Mouse (Mus musculus) G1E (cell line): ENCODE measurements around the gene Jmjd1c.

Experiments
- CTCF ChIP-seq: IDR thresholded peaks from 2 replicates; pipeline ENCODE4 v1.5.1; 2012; ENCODE audit warnings: low read depth, low read length, inconsistent platforms, mixed read lengths
- GATA1 ChIP-seq: IDR thresholded peaks from 2 replicates; pipeline ENCODE4 v1.6.1; 2012; ENCODE audit warnings: borderline replicate concordance, low read length, inconsistent platforms, mixed read lengths
- GATA2 ChIP-seq: IDR thresholded peaks from 2 replicates; pipeline ENCODE4 v1.6.1; 2012; ENCODE audit warnings: low read depth, low read length, inconsistent platforms, borderline replicate concordance
- POLR2AphosphoS5 ChIP-seq: IDR thresholded peaks from 2 replicates; pipeline ENCODE4 v1.6.1; 2012; ENCODE audit warnings: low read depth, low read length, inconsistent platforms; ENCODE audit not compliant: insufficient replicate concordance
- TAL1 ChIP-seq: conservative IDR thresholded peaks from 2 replicates; pipeline ENCODE4 v1.6.1; 2012; ENCODE audit warnings: low read depth, low read length, inconsistent platforms, mixed read lengths

GRCm38 (mm10) chr10:67189057-67189456 lies 93.1 kb downstream of the Jmjd1c start:
- no peak for TF ChIP-seq CTCF
- no peak for TF ChIP-seq POLR2AphosphoS5
- no peak for TF ChIP-seq GATA1
- no peak for TF ChIP-seq TAL1
- no peak for TF ChIP-seq GATA2
